Mouse (Mus musculus): ENCODE measurements around the gene Bod1l. TPM values are rescaled to one million over a fixed set of nuclear protein-coding genes. Genes with fewer than 3 reads are reported as not detected.

Gene Bod1l
- polyA plus RNA-seq, 1 experiment from 2014 or later, result 18.2 TPM

Small RNAs within 50 kb of the gene (microRNA-seq; reads per million reads assigned to microRNA genes)
- not detected for gene Mir6414

Other genes with a start within 250 kb of the Bod1l start
- 78.3 and 79.0 TPM in 2 replicates for gene Rab28, start 136.2 kb downstream of the Bod1l start, polyA plus RNA-seq (2014; fragmentation: Nextera tagmentation; extraction: Ambion mirVana)
- gene Nkx3-2, start 79.8 kb downstream of the Bod1l start, polyA plus RNA-seq (2014; fragmentation: Nextera tagmentation; extraction: Ambion mirVana), result not detected in 2 replicates
- gene Gm16223, start 223.6 kb upstream of the Bod1l start, polyA plus RNA-seq (2014; fragmentation: Nextera tagmentation; extraction: Ambion mirVana), result 0.06 TPM in 1 of 2 replicates, not detected in the other

Data from forebrain, embryonic 14.5 days (tissue).